Mouse (Mus musculus) embryonic fibroblast, embryonic 13.5 days (primary cell): ENCODE results near the gene Slc35b1. TPM values are rescaled to one million over a fixed set of nuclear protein-coding genes. Genes with fewer than 3 reads are reported as not detected.

Experiments
- H3K27ac ChIP-seq: 2 replicates; pipeline ENCODE4 v1.5.1; 2012; ENCODE audit warnings: low read length, control low read depth, inconsistent platforms; ENCODE audit not compliant: insufficient read depth
- H3K4me1 ChIP-seq: 2 replicates; pipeline ENCODE4 v1.6.1; 2011; ENCODE audit warnings: low read length; ENCODE audit not compliant: control insufficient read depth, insufficient read depth
- H3K4me3 ChIP-seq: 2 replicates; pipeline ENCODE4 v1.5.1; 2011; ENCODE audit warnings: mild to moderate bottlenecking, control low read depth, low read length; ENCODE audit not compliant: insufficient read depth
- CTCF ChIP-seq: IDR thresholded peaks from 2 replicates; pipeline ENCODE4 v1.5.1; 2011; ENCODE audit warnings: mild to moderate bottlenecking, control low read depth, low read length, moderate library complexity, borderline replicate concordance; ENCODE audit not compliant: insufficient read depth
- POLR2A ChIP-seq: IDR thresholded peaks from 2 replicates; pipeline ENCODE4 v1.6.1; 2011; ENCODE audit warnings: low read depth, mild to moderate bottlenecking, control low read depth, low read length, moderate library complexity
- polyA plus RNA-seq: library from polyadenylated mRNA; stranded (reverse); fragments of >200 nt; gene quantifications from 2 replicates; pipeline ENCODE4 v1.2.4, GENCODE M21; 2011; ENCODE audit warnings: low read depth; ENCODE audit not compliant: missing spikeins, insufficient read length

Slc35b1 gene
- polyA plus RNA-seq = 90.7 and 97.2 TPM in 2 replicates

- peak within 1 kb of the TSS; percentile 65 for H3K27ac ChIP-seq
- TF ChIP-seq POLR2A (peak; percentile 67), CTCF (peak; percentile 89)
- peaks cover 4% of the 10 kb centered on the region for H3K4me1 ChIP-seq
- H3K4me3 ChIP-seq = peak within 1 kb of the TSS; percentile 79
These were observed at the start of gene Slc35b1 for GRCm38 (mm10) chr11:95384319-95384972. Gene Slc35b1 (plus strand): TSS chr11:95384692.

GRCm38 (mm10) chr11:95336568-95337128, 47.8 kb upstream of the Slc35b1 start, which contains the start of gene Fam117a:
Gene Fam117a (plus strand): TSS chr11:95337018.
- TF ChIP-seq CTCF (no peak), POLR2A (peak; percentile 69)

GRCm38 (mm10) chr11:95337129-95337813, 47.2 kb upstream of the Slc35b1 start:
- no peak for TF ChIP-seq POLR2A
- no peak for TF ChIP-seq CTCF
- Histone ChIP-seq H3K4me1 (peaks cover 4% of the 10 kb centered on the region; the same call in 1 of the 2 replicates), H3K27ac (no peak overlapping the region), H3K4me3 (peak overlapping the region; percentile 78)

More at GRCm38 (mm10) chr11:95336568-95337128, 47.8 kb upstream of the Slc35b1 start, which contains the start of gene Fam117a:
- Histone ChIP-seq H3K4me3 (peak within 1 kb of the TSS; percentile 78), H3K4me1 (peaks cover 4% of the 10 kb centered on the region; the same call in 1 of the 2 replicates), H3K27ac (no peak within 1 kb of the TSS)

GRCm38 (mm10) chr11:95337846-95338342, 46.6 kb upstream of the Slc35b1 start:
- no peak overlapping the region for H3K27ac ChIP-seq
- TF ChIP-seq POLR2A (no peak), CTCF (no peak)
- peaks cover 4% of the 10 kb centered on the region; the same call in 1 of the 2 replicates for H3K4me1 ChIP-seq
- peak overlapping the region; percentile 78 for H3K4me3 ChIP-seq

GRCm38 (mm10) chr11:95339471-95340021, 44.9 kb upstream of the Slc35b1 start:
- peak overlapping the region; percentile 11 for H3K4me3 ChIP-seq
- peaks cover 4% of the 10 kb centered on the region; the same call in 1 of the 2 replicates for H3K4me1 ChIP-seq
- H3K27ac ChIP-seq = peak overlapping the region; percentile 24; the same call in 1 of the 2 replicates
- TF ChIP-seq POLR2A (no peak), CTCF (no peak)

- Histone ChIP-seq H3K27ac (no peak overlapping the region), H3K4me1 (peaks cover 4% of the 10 kb centered on the region; the same call in 1 of the 2 replicates), H3K4me3 (no peak overlapping the region)
- TF ChIP-seq POLR2A (no peak), CTCF (no peak)
These were observed 44.2 kb upstream of the Slc35b1 start for GRCm38 (mm10) chr11:95340259-95340658.

- no peak for TF ChIP-seq POLR2A
- Histone ChIP-seq H3K4me3 (no peak overlapping the region), H3K27ac (no peak overlapping the region), H3K4me1 (peaks cover 4% of the 10 kb centered on the region; the same call in 1 of the 2 replicates)
These were observed 43.8 kb upstream of the Slc35b1 start for GRCm38 (mm10) chr11:95340664-95341063.

GRCm38 (mm10) chr11:95343180-95343579, 41.3 kb upstream of the Slc35b1 start:
- no peak overlapping the region for H3K27ac ChIP-seq
- no peak for TF ChIP-seq CTCF
- TF ChIP-seq POLR2A = no peak
- peaks cover 4% of the 10 kb centered on the region; the same call in 1 of the 2 replicates for H3K4me1 ChIP-seq
- no peak overlapping the region for H3K4me3 ChIP-seq

GRCm38 (mm10) chr11:95344181-95344580, 40.3 kb upstream of the Slc35b1 start:
- no peak overlapping the region for H3K4me3 ChIP-seq
- TF ChIP-seq CTCF (no peak), POLR2A (no peak)
- H3K4me1 ChIP-seq = peaks cover 3% of the 10 kb centered on the region; the same call in 1 of the 2 replicates

More at GRCm38 (mm10) chr11:95344181-95344580, 40.3 kb upstream of the Slc35b1 start:
- no peak overlapping the region for H3K27ac ChIP-seq
